Mouse (Mus musculus) spleen, postnatal 10 days (tissue): ENCODE results near the gene Gm15107.
"Not testable (repeated sequence)": the region's sequence is repeated elsewhere in the genome, so short reads cannot be mapped to it uniquely, and the experiment has no call there.

Experiments
- DNase-seq, 2 experiments: peaks; one replicate each; pipeline ENCODE4 v3.0.0; 2021 to 2022; ENCODE audit warnings: low spot score in 2 of 2

The Gm15107 gene

GRCm38 (mm10) chrX:148180424-148180823, at the start of gene Gm15107:
Gene Gm15107, plus strand, starts transcription at chrX:148180724.
- DNase-seq, result not testable (repeated sequence)
